Mouse (Mus musculus): ENCODE data around the gene Ghrh. TPM values are rescaled to one million over a fixed set of nuclear protein-coding genes. Genes with fewer than 3 reads are reported as not detected.

Gene Ghrh
- polyA plus RNA-seq, 1 experiment from 2014 or later = 0.49 TPM

GRCm38 (mm10) chr2:157328106-157328505 is 19.2 kb downstream of the Ghrh start:
- no peak for TF ChIP-seq EP300 (optimal IDR thresholded peaks at IDR 0.05)
- TF ChIP-seq CTCF (IDR thresholded peaks at IDR 0.05; ENCODE audit: low read depth) = no peak
- ATAC-seq (ENCODE audit: low FRiP score, low TSS enrichment) (0 out of 2 replicates have a peak, but pooled peaks have one; percentile 18), DNase-seq (ENCODE audit: low spot score) (no peak)
- Histone ChIP-seq H3K4me3 (ENCODE audit: low read depth, low read length) (no peak overlapping the region), H3K27ac (replicated peaks) (no peak overlapping the region), H3K4me1 (replicated peaks; ENCODE audit: control insufficient read depth, insufficient read depth) (no peaks in the 10 kb centered on the region), H3K36me3 (ENCODE audit: control insufficient read depth, insufficient read depth, low read length) (peaks cover 16% of the 10 kb centered on the region; the same call in 1 of the 2 replicates), H3K4me2 (replicated peaks; ENCODE audit: low read depth) (no peak overlapping the region), H3K9me3 (ENCODE audit: control insufficient read depth, low read length) (no peaks in the 10 kb centered on the region), H3K27me3 (ENCODE audit: control insufficient read depth, insufficient read depth, low read length) (no peaks in the 10 kb centered on the region), H3K9ac (ENCODE audit: low read length) (no peak overlapping the region)
- 49% methylated on average over 5 of the region's 5 CpGs for whole genome bisulfite sequencing

GRCm38 (mm10) chr2:157325238-157325637 is 22.1 kb downstream of the Ghrh start:
- H3K4me1 ChIP-seq (replicated peaks; ENCODE audit: control insufficient read depth, insufficient read depth) = no peaks in the 10 kb centered on the region
- no peak; the same call in 1 of the 2 replicates for ATAC-seq (ENCODE audit: low FRiP score, low TSS enrichment)
- 52% methylated on average over 2 of the region's 2 CpGs for WGBS
- H3K9ac ChIP-seq (ENCODE audit: low read length) = no peak overlapping the region
- H3K4me2 ChIP-seq (replicated peaks; ENCODE audit: low read depth) = no peak overlapping the region
- no peak overlapping the region for H3K4me3 ChIP-seq (ENCODE audit: low read depth, low read length)
- DNase-seq (ENCODE audit: low spot score) = no peak
- H3K9me3 ChIP-seq (ENCODE audit: control insufficient read depth, low read length) = no peaks in the 10 kb centered on the region
- TF ChIP-seq CTCF (IDR thresholded peaks at IDR 0.05; ENCODE audit: low read depth) (no peak), EP300 (optimal IDR thresholded peaks at IDR 0.05) (no peak)
- no peaks in the 10 kb centered on the region for H3K27me3 ChIP-seq (ENCODE audit: control insufficient read depth, insufficient read depth, low read length)
- peak overlapping the region; percentile 45; the same call in 1 of the 2 replicates for H3K27ac ChIP-seq (replicated peaks)
- peaks cover 25% of the 10 kb centered on the region for H3K36me3 ChIP-seq (ENCODE audit: control insufficient read depth, insufficient read depth, low read length)

GRCm38 (mm10) chr2:157322029-157322766 is 25.1 kb downstream of the Ghrh start:
- H3K4me2 ChIP-seq (replicated peaks; ENCODE audit: low read depth) = no peak overlapping the region
- no peak for ATAC-seq (ENCODE audit: low FRiP score, low TSS enrichment)
- H3K9ac ChIP-seq (ENCODE audit: low read length) = no peak overlapping the region
- H3K4me3 ChIP-seq (ENCODE audit: low read depth, low read length) = no peak overlapping the region
- peaks cover 31% of the 10 kb centered on the region for H3K36me3 ChIP-seq (ENCODE audit: control insufficient read depth, insufficient read depth, low read length)
- no peaks in the 10 kb centered on the region for H3K4me1 ChIP-seq (replicated peaks; ENCODE audit: control insufficient read depth, insufficient read depth)
- H3K27ac ChIP-seq (replicated peaks) = no peak overlapping the region
- no peaks in the 10 kb centered on the region for H3K27me3 ChIP-seq (ENCODE audit: control insufficient read depth, insufficient read depth, low read length)
- no peak for TF ChIP-seq CTCF (IDR thresholded peaks at IDR 0.05; ENCODE audit: low read depth)
- no peak for TF ChIP-seq EP300 (optimal IDR thresholded peaks at IDR 0.05)
- DNase-seq (ENCODE audit: low spot score) = no peak
- 74% methylated on average over 5 of the region's 5 CpGs for WGBS
- no peaks in the 10 kb centered on the region for H3K9me3 ChIP-seq (ENCODE audit: control insufficient read depth, low read length)

GRCm38 (mm10) chr2:157320886-157321285 is 26.4 kb downstream of the Ghrh start:
- no peak; the same call in 1 of the 2 replicates for ATAC-seq (ENCODE audit: low FRiP score, low TSS enrichment)
- H3K36me3 ChIP-seq (ENCODE audit: control insufficient read depth, insufficient read depth, low read length) = peaks cover 28% of the 10 kb centered on the region
- TF ChIP-seq EP300 (optimal IDR thresholded peaks at IDR 0.05) (no peak), CTCF (IDR thresholded peaks at IDR 0.05; ENCODE audit: low read depth) (no peak)

GRCm38 (mm10) chr2:157320135-157320534 is 27.2 kb downstream of the Ghrh start:
- Histone ChIP-seq H3K9me3 (ENCODE audit: control insufficient read depth, low read length) (no peaks in the 10 kb centered on the region), H3K36me3 (ENCODE audit: control insufficient read depth, insufficient read depth, low read length) (peaks cover 28% of the 10 kb centered on the region), H3K27ac (replicated peaks) (0 out of 2 replicates have a peak overlapping the region, but pooled peaks have one; percentile 18), H3K4me1 (replicated peaks; ENCODE audit: control insufficient read depth, insufficient read depth) (no peaks in the 10 kb centered on the region), H3K9ac (ENCODE audit: low read length) (no peak overlapping the region), H3K4me2 (replicated peaks; ENCODE audit: low read depth) (no peak overlapping the region), H3K4me3 (ENCODE audit: low read depth, low read length) (no peak overlapping the region), H3K27me3 (ENCODE audit: control insufficient read depth, insufficient read depth, low read length) (no peaks in the 10 kb centered on the region)
- ATAC-seq (ENCODE audit: low FRiP score, low TSS enrichment) = no peak
- 69% methylated on average over 8 of the region's 8 CpGs for WGBS
- DNase-seq (ENCODE audit: low spot score) = no peak
- no peak for TF ChIP-seq EP300 (optimal IDR thresholded peaks at IDR 0.05)
- TF ChIP-seq CTCF (IDR thresholded peaks at IDR 0.05; ENCODE audit: low read depth) = no peak

More at GRCm38 (mm10) chr2:157320886-157321285, 26.4 kb downstream of the Ghrh start:
- H3K9me3 ChIP-seq (ENCODE audit: control insufficient read depth, low read length) = no peaks in the 10 kb centered on the region
- no peak overlapping the region for H3K27ac ChIP-seq (replicated peaks)
- 37% methylated on average over 5 of the region's 5 CpGs for WGBS
- no peaks in the 10 kb centered on the region for H3K27me3 ChIP-seq (ENCODE audit: control insufficient read depth, insufficient read depth, low read length)
- H3K4me2 ChIP-seq (replicated peaks; ENCODE audit: low read depth) = no peak overlapping the region
- no peak for DNase-seq (ENCODE audit: low spot score)
- no peak overlapping the region for H3K4me3 ChIP-seq (ENCODE audit: low read depth, low read length)
- no peak overlapping the region for H3K9ac ChIP-seq (ENCODE audit: low read length)
- no peaks in the 10 kb centered on the region for H3K4me1 ChIP-seq (replicated peaks; ENCODE audit: control insufficient read depth, insufficient read depth)

GRCm38 (mm10) chr2:157317220-157317619 is 30.1 kb downstream of the Ghrh start:
- peaks cover 24% of the 10 kb centered on the region for H3K36me3 ChIP-seq (ENCODE audit: control insufficient read depth, insufficient read depth, low read length)
- H3K9me3 ChIP-seq (ENCODE audit: control insufficient read depth, low read length) = no peaks in the 10 kb centered on the region
- H3K27me3 ChIP-seq (ENCODE audit: control insufficient read depth, insufficient read depth, low read length) = no peaks in the 10 kb centered on the region
- no peak overlapping the region for H3K4me3 ChIP-seq (ENCODE audit: low read depth, low read length)
- WGBS = 69% methylated on average over 6 of the region's 6 CpGs
- H3K9ac ChIP-seq (ENCODE audit: low read length) = no peak overlapping the region
- no peak overlapping the region for H3K4me2 ChIP-seq (replicated peaks; ENCODE audit: low read depth)
- H3K27ac ChIP-seq (replicated peaks) = no peak overlapping the region
- ATAC-seq (ENCODE audit: low FRiP score, low TSS enrichment) = no peak
- H3K4me1 ChIP-seq (replicated peaks; ENCODE audit: control insufficient read depth, insufficient read depth) = no peaks in the 10 kb centered on the region
- TF ChIP-seq EP300 (optimal IDR thresholded peaks at IDR 0.05) = no peak
- TF ChIP-seq CTCF (IDR thresholded peaks at IDR 0.05; ENCODE audit: low read depth) = no peak
- DNase-seq (ENCODE audit: low spot score) = no peak

Data from stomach, postnatal 0 days (tissue).